Mouse (Mus musculus) ES-Bruce4 (cell line): ENCODE results near the gene Vmn1r188.

Source experiments
- CTCF ChIP-seq: IDR thresholded peaks from one replicate; pipeline ENCODE4 v1.8.1; 2011; ENCODE audit warnings: low read depth, low read length
- EP300 ChIP-seq: IDR thresholded peaks from 2 replicates; pipeline ENCODE4 v1.6.1; 2011; ENCODE audit warnings: low read depth, low read length; ENCODE audit not compliant: insufficient read depth
- POLR2A ChIP-seq: IDR thresholded peaks from one replicate; pipeline ENCODE4 v1.8.1; 2011; ENCODE audit warnings: low read length; ENCODE audit not compliant: insufficient read depth

- TF ChIP-seq CTCF (no peak), POLR2A (no peak), EP300 (no peak)
Measured at GRCm38 (mm10) chr13:22044432-22045155, 39.6 kb upstream of the Vmn1r188 start.
